Mouse (Mus musculus): ENCODE measurements around the gene Gm36210.

DNA sequence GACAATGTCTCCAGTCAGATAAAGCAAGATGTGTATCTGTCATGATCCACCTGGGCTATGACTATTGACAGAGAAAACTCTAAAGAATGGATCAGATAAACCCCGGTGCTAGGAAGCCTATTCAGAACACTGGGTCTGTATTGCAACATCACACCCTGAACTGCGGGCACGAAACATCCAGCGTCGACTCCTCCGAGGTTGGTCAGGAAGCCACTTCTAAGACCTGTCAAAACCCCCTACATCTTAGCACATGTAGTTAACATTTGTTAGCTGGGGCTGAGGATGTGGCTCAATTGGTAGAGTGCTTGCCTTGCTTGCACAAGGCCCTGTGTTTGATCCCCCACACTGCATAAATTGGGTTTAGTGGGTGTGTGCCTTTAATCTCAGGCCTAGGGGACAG lies 42.1 kb upstream of the Gm36210 start:
- no peak for TF ChIP-seq CHD1 (IDR thresholded peaks at IDR 0.05; ENCODE audit: low read depth, low read length)
- TF ChIP-seq EP300 (IDR thresholded peaks at IDR 0.05; ENCODE audit: low read depth in 1 of 2, low read length in 2 of 2), result no peak
- no peak for TF ChIP-seq CTCF (IDR thresholded peaks at IDR 0.05 in 2 of 3, conservative IDR thresholded peaks at IDR 0.05 in 1 of 3; ENCODE audit: control insufficient read depth in 1 of 3, insufficient read depth in 1 of 3, low read depth in 2 of 3, low read length in 3 of 3, poor library complexity in 1 of 3, severe bottlenecking in 1 of 3)
- TF ChIP-seq POLR2A (IDR thresholded peaks at IDR 0.05; ENCODE audit: control insufficient read depth in 1 of 2, insufficient read depth in 1 of 2, low read depth in 1 of 2, low read length in 2 of 2, poor library complexity in 1 of 2), result no peak
- no peak for TF ChIP-seq ZC3H11A (IDR thresholded peaks at IDR 0.05; ENCODE audit: low read depth, low read length)
- no peak for TF ChIP-seq ZNF384 (IDR thresholded peaks at IDR 0.05; ENCODE audit: low read depth, low read length)
- no peak for TF ChIP-seq ETS1 (IDR thresholded peaks at IDR 0.05; ENCODE audit: low read depth, low read length)
- TF ChIP-seq NRF1 (IDR thresholded peaks at IDR 0.05; ENCODE audit: insufficient read depth, low read depth, low read length, poor library complexity, severe bottlenecking), result no peak
- TF ChIP-seq USF2 (IDR thresholded peaks at IDR 0.05; ENCODE audit: borderline replicate concordance in 1 of 2, insufficient read depth in 1 of 2, low read depth in 1 of 2, low read length in 2 of 2), result no peak

Data from MEL (cell line).